Mouse (Mus musculus): ENCODE results near the gene Dad1.
A peak's percentile ranks its signal among the peaks of the same experiment; 100 is the strongest.

Dad1 gene

GRCm38 (mm10) chr14:54224484-54225467 is 29.1 kb downstream of the Dad1 start:
- no peak for DNase-seq

GRCm38 (mm10) chr14:54224064-54224417 is 29.9 kb downstream of the Dad1 start:
- no peak for DNase-seq

- DNase-seq, result no peak
Observed at GRCm38 (mm10) chr14:54223315-54224063, 30.4 kb downstream of the Dad1 start.

GRCm38 (mm10) chr14:54222289-54222727 is 31.6 kb downstream of the Dad1 start:
- DNase-seq, result no peak

GRCm38 (mm10) chr14:54221641-54222040 is 32.3 kb downstream of the Dad1 start:
- no peak for DNase-seq

- no peak for DNase-seq
Observed at GRCm38 (mm10) chr14:54220726-54221494, 33.0 kb downstream of the Dad1 start.

GRCm38 (mm10) chr14:54219849-54220248 is 34.1 kb downstream of the Dad1 start:
- no peak for DNase-seq

GRCm38 (mm10) chr14:54219256-54219655 is 34.6 kb downstream of the Dad1 start:
- DNase-seq, result no peak

GRCm38 (mm10) chr14:54218721-54219120 is 35.2 kb downstream of the Dad1 start:
- DNase-seq, result no peak

- no peak for DNase-seq
Observed at GRCm38 (mm10) chr14:54218233-54218632, 35.7 kb downstream of the Dad1 start.

- peak; percentile 70 to 80 for DNase-seq
Observed at GRCm38 (mm10) chr14:54216126-54216525, 37.8 kb downstream of the Dad1 start.

- no peak for DNase-seq
Observed at GRCm38 (mm10) chr14:54214901-54215300, 39.0 kb downstream of the Dad1 start.

- DNase-seq, result peak in 1 of 2 experiments; percentile 15
Observed at GRCm38 (mm10) chr14:54214477-54214876, 39.4 kb downstream of the Dad1 start.

- DNase-seq, result no peak
Observed at GRCm38 (mm10) chr14:54213734-54214133, 40.2 kb downstream of the Dad1 start.

- no peak for DNase-seq
Observed at GRCm38 (mm10) chr14:54211755-54212154, 42.1 kb downstream of the Dad1 start.

GRCm38 (mm10) chr14:54211199-54211598 is 42.7 kb downstream of the Dad1 start:
- DNase-seq, result no peak

GRCm38 (mm10) chr14:54210401-54210800 is 43.5 kb downstream of the Dad1 start:
- no peak for DNase-seq

- DNase-seq, result no peak
Observed at GRCm38 (mm10) chr14:54209932-54210331, 44.0 kb downstream of the Dad1 start.

GRCm38 (mm10) chr14:54208741-54209140 is 45.2 kb downstream of the Dad1 start:
- no peak for DNase-seq

- DNase-seq, result no peak
Observed at GRCm38 (mm10) chr14:54207924-54208323, 46.0 kb downstream of the Dad1 start.

- no peak for DNase-seq
Observed at GRCm38 (mm10) chr14:54206750-54207550, 47.0 kb downstream of the Dad1 start.

GRCm38 (mm10) chr14:54206309-54206708 is 47.6 kb downstream of the Dad1 start:
- no peak for DNase-seq
